Mouse (Mus musculus): ENCODE measurements at regions not wholly inside any gene's neighbourhood (a gene's known extent, or its start where the extent isn't known, plus 50 kb on each side); places are given as distances from the start of the nearest gene placed in this dataset.
A peak's percentile ranks its signal among the peaks of the same experiment; 100 is the strongest.

GRCm38 (mm10) chr6:11404101-11404500 lies 503.2 kb downstream of the Ndufa4 start:
- Histone ChIP-seq H3K4me3 (replicated peaks; ENCODE audit: insufficient read depth, low read depth, low read length) (no peak overlapping the region), H3K27ac (ENCODE audit: insufficient read depth, low read length) (no peak overlapping the region), H3K27me3 (ENCODE audit: control insufficient read depth, insufficient read depth, low read length) (no peaks in the 10 kb centered on the region), H3K4me1 (ENCODE audit: control insufficient read depth, insufficient read depth, low read length) (no peaks in the 10 kb centered on the region)
- peak; percentile 12 to 50 for DNase-seq
- 4% methylated on average over 2 of the region's 2 CpGs for WGBS
- TF ChIP-seq POLR2A (IDR thresholded peaks at IDR 0.05; ENCODE audit: borderline replicate concordance, insufficient read depth, low read length), result no peak

GRCm38 (mm10) chr6:11359088-11359487 lies 548.2 kb downstream of the Ndufa4 start:
- Histone ChIP-seq H3K4me3 (replicated peaks; ENCODE audit: insufficient read depth, low read depth, low read length) (no peak overlapping the region), H3K27me3 (ENCODE audit: control insufficient read depth, insufficient read depth, low read length) (no peaks in the 10 kb centered on the region), H3K27ac (ENCODE audit: insufficient read depth, low read length) (no peak overlapping the region), H3K4me1 (ENCODE audit: control insufficient read depth, insufficient read depth, low read length) (no peaks in the 10 kb centered on the region)
- TF ChIP-seq POLR2A (IDR thresholded peaks at IDR 0.05; ENCODE audit: borderline replicate concordance, insufficient read depth, low read length) (no peak), CTCF (IDR thresholded peaks at IDR 0.05; ENCODE audit: borderline replicate concordance, insufficient read depth, low read depth, low read length) (no peak)
- no peak for DNase-seq
- 60% methylated on average over 1 of the region's 1 CpGs for WGBS

- no peak overlapping the region for H3K4me3 ChIP-seq (replicated peaks; ENCODE audit: insufficient read depth, low read depth, low read length)
- no peaks in the 10 kb centered on the region; the same call in 1 of the 2 replicates for H3K27me3 ChIP-seq (ENCODE audit: control insufficient read depth, insufficient read depth, low read length)
- no peak overlapping the region for H3K27ac ChIP-seq (ENCODE audit: insufficient read depth, low read length)
- 45% methylated on average over 3 of the region's 3 CpGs for WGBS
- TF ChIP-seq POLR2A (IDR thresholded peaks at IDR 0.05; ENCODE audit: borderline replicate concordance, insufficient read depth, low read length), result no peak
- TF ChIP-seq CTCF (IDR thresholded peaks at IDR 0.05; ENCODE audit: borderline replicate concordance, insufficient read depth, low read depth, low read length), result no peak
- H3K4me1 ChIP-seq (ENCODE audit: control insufficient read depth, insufficient read depth, low read length), result no peaks in the 10 kb centered on the region
- no peak for DNase-seq
These were observed 553.7 kb downstream of the Ndufa4 start for GRCm38 (mm10) chr6:11353599-11353998.

DNA sequence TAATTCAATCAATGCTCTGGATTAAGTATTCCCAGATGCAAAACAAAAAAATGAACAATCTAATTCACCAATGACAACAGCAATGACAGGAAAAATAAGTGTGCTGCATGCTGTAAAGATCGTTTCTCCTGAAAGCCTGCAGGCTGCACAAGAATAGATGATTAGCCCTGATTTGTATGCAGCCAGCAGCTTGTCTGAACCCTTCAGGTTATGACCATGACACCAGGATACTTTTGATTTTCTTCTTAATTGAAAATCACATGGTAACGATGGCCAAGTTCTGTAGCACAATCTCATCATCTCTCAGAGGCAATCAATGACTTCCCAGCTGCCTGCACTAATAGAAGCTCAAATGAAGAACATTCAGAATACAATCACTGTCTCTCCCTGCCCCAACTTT lies 573.2 kb downstream of the Ndufa4 start:
- H3K4me1 ChIP-seq (ENCODE audit: control insufficient read depth, insufficient read depth, low read length), result no peaks in the 10 kb centered on the region
- no peak overlapping the region for H3K4me3 ChIP-seq (replicated peaks; ENCODE audit: insufficient read depth, low read depth, low read length)
- H3K27ac ChIP-seq (ENCODE audit: insufficient read depth, low read length), result no peak overlapping the region
- 31% methylated on average over 2 of the region's 2 CpGs for WGBS
- no peak for DNase-seq
- H3K27me3 ChIP-seq (ENCODE audit: control insufficient read depth, insufficient read depth, low read length), result no peaks in the 10 kb centered on the region
- no peak for TF ChIP-seq POLR2A (IDR thresholded peaks at IDR 0.05; ENCODE audit: borderline replicate concordance, insufficient read depth, low read length)
- no peak for TF ChIP-seq CTCF (IDR thresholded peaks at IDR 0.05; ENCODE audit: borderline replicate concordance, insufficient read depth, low read depth, low read length)

DNA sequence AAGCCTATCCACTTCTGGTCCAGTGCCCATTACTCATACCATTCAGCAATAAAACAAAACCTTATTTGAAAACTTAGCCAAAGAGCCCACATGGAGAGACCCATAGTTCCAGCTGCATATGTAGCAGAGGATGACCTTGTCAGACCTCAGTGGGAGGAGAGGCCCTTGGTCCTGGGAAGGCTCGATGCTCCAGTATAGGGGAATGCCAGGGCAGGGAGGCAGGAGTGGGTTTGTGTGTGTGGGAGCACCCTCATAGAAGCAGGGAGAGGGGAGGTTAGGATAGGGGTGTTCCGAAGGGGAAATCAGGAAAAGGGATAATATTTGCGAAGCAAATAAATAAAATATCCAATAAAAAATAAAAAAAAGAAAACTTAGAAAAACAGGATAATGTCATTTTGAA lies 593.6 kb downstream of the Ndufa4 start:
- Histone ChIP-seq H3K27me3 (ENCODE audit: control insufficient read depth, insufficient read depth, low read length) (no peaks in the 10 kb centered on the region; the same call in 1 of the 2 replicates), H3K27ac (ENCODE audit: insufficient read depth, low read length) (no peak overlapping the region), H3K4me1 (ENCODE audit: control insufficient read depth, insufficient read depth, low read length) (no peaks in the 10 kb centered on the region), H3K4me3 (replicated peaks; ENCODE audit: insufficient read depth, low read depth, low read length) (no peak overlapping the region)
- TF ChIP-seq CTCF (IDR thresholded peaks at IDR 0.05; ENCODE audit: borderline replicate concordance, insufficient read depth, low read depth, low read length), result no peak
- TF ChIP-seq POLR2A (IDR thresholded peaks at IDR 0.05; ENCODE audit: borderline replicate concordance, insufficient read depth, low read length), result no peak
- WGBS, result 72% methylated on average over 3 of the region's 3 CpGs
- DNase-seq, result no peak

GRCm38 (mm10) chr6:11305979-11306534 lies 601.2 kb downstream of the Ndufa4 start:
- H3K27me3 ChIP-seq (ENCODE audit: control insufficient read depth, insufficient read depth, low read length), result no peaks in the 10 kb centered on the region; the same call in 1 of the 2 replicates
- H3K4me3 ChIP-seq (replicated peaks; ENCODE audit: insufficient read depth, low read depth, low read length), result no peak overlapping the region
- WGBS, result 87% methylated on average over 2 of the region's 2 CpGs
- TF ChIP-seq POLR2A (IDR thresholded peaks at IDR 0.05; ENCODE audit: borderline replicate concordance, insufficient read depth, low read length), result no peak
- TF ChIP-seq CTCF (IDR thresholded peaks at IDR 0.05; ENCODE audit: borderline replicate concordance, insufficient read depth, low read depth, low read length), result no peak
- DNase-seq, result no peak
- H3K27ac ChIP-seq (ENCODE audit: insufficient read depth, low read length), result no peak overlapping the region
- H3K4me1 ChIP-seq (ENCODE audit: control insufficient read depth, insufficient read depth, low read length), result no peaks in the 10 kb centered on the region

- WGBS, result 3% methylated on average over 2 of the region's 2 CpGs
- TF ChIP-seq CTCF (IDR thresholded peaks at IDR 0.05; ENCODE audit: borderline replicate concordance, insufficient read depth, low read depth, low read length), result peak; percentile 12; the same call in 1 of the 2 replicates
- no peak for TF ChIP-seq POLR2A (IDR thresholded peaks at IDR 0.05; ENCODE audit: borderline replicate concordance, insufficient read depth, low read length)
- Histone ChIP-seq H3K27ac (ENCODE audit: insufficient read depth, low read length) (no peak overlapping the region), H3K4me3 (replicated peaks; ENCODE audit: insufficient read depth, low read depth, low read length) (no peak overlapping the region), H3K27me3 (ENCODE audit: control insufficient read depth, insufficient read depth, low read length) (no peaks in the 10 kb centered on the region), H3K4me1 (ENCODE audit: control insufficient read depth, insufficient read depth, low read length) (no peaks in the 10 kb centered on the region)
- peak in 1 of 2 experiments; percentile 1 for DNase-seq
These were observed 623.3 kb downstream of the Ndufa4 start for GRCm38 (mm10) chr6:11283990-11284389.

DNA sequence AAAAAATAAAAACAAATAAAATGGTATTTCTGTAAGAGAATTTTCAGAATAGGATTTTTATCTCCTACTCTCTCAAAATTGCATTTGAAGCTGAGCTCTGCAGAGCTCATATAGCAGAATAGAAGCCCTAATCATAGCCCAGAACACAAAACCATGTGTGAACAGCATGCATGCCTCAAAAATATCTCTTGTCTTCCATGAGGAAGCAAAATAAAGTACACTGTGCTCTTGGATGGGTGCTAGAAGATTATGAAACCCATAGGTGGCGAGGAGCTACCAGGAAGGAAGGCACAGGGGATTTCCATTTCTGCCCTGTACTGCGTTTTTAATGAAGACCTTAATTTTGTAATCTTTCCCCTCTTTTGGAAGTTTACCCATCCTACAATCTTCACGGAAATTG lies 632.1 kb downstream of the Ndufa4 start:
- Histone ChIP-seq H3K4me1 (ENCODE audit: control insufficient read depth, insufficient read depth, low read length) (no peaks in the 10 kb centered on the region), H3K4me3 (replicated peaks; ENCODE audit: insufficient read depth, low read depth, low read length) (no peak overlapping the region), H3K27me3 (ENCODE audit: control insufficient read depth, insufficient read depth, low read length) (no peaks in the 10 kb centered on the region), H3K27ac (ENCODE audit: insufficient read depth, low read length) (no peak overlapping the region)
- 83% methylated on average over 3 of the region's 3 CpGs for WGBS
- no peak for DNase-seq
- no peak for TF ChIP-seq POLR2A (IDR thresholded peaks at IDR 0.05; ENCODE audit: borderline replicate concordance, insufficient read depth, low read length)
- TF ChIP-seq CTCF (IDR thresholded peaks at IDR 0.05; ENCODE audit: borderline replicate concordance, insufficient read depth, low read depth, low read length), result no peak
